Mouse (Mus musculus) CH12.LX (cell line): ENCODE measurements at regions not wholly inside any gene's neighbourhood (a gene's known extent, or its start where the extent isn't known, plus 50 kb on each side); places are given as distances from the start of the nearest gene placed in this dataset.
"Not testable (repeated sequence)": the region's sequence is repeated elsewhere in the genome, so short reads cannot be mapped to it uniquely, and the experiment has no call there.

Experiments used
- DNase-seq: peaks from one replicate; pipeline ENCODE4 v3.0.0-alpha.2; 2013; ENCODE audit errors: extremely low read depth
- H3K27ac ChIP-seq: 2 replicates; pipeline ENCODE4 v1.5.1; 2012; ENCODE audit warnings: low read depth, mild to moderate bottlenecking, control low read depth, moderate library complexity; ENCODE audit not compliant: insufficient read depth
- H3K27me3 ChIP-seq: replicated peaks from 2 replicates; pipeline ENCODE3; 2012; ENCODE audit warnings: inconsistent platforms
- H3K36me3 ChIP-seq, 2 experiments: replicated peaks in 1 of 2; 2 replicates each; pipeline versions ENCODE3 to v1.6.1; 2012; ENCODE audit warnings: inconsistent platforms in 1 of 2, low read length in 1 of 2, mild to moderate bottlenecking in 1 of 2, mixed read lengths in 1 of 2, moderate library complexity in 1 of 2; ENCODE audit not compliant: control insufficient read depth in 1 of 2, insufficient read depth in 1 of 2
- H3K4me1 ChIP-seq, 2 experiments: 2 replicates each; pipeline ENCODE4 v1.6.1; 2012; ENCODE audit warnings: inconsistent platforms in 1 of 2, moderate library complexity in 1 of 2; ENCODE audit not compliant: insufficient read depth in 2 of 2, control insufficient read depth in 1 of 2
- H3K4me2 ChIP-seq: 2 replicates; pipeline ENCODE4 v1.6.1; 2012; ENCODE audit warnings: low read depth, mild to moderate bottlenecking, control low read depth; ENCODE audit not compliant: poor library complexity, insufficient read depth, severe bottlenecking
- H3K4me3 ChIP-seq, 3 experiments: fragments of 150-350 bp in 1 of 3; sonication (generic) in 1 of 3; replicated peaks in 1 of 3; 2 replicates each; pipeline versions ENCODE3 to v1.5.1; 2011 to 2012; ENCODE audit warnings: low read depth in 2 of 3, low read length in 2 of 3, mild to moderate bottlenecking in 2 of 3, moderate library complexity in 2 of 3, control low read depth in 1 of 3, improper control_type of control experiment in 1 of 3, inconsistent platforms in 1 of 3, mixed read lengths in 1 of 3; ENCODE audit not compliant: poor library complexity in 1 of 3
- H3K79me2 ChIP-seq: replicated peaks from 2 replicates; pipeline ENCODE4 v1.6.1; 2012; ENCODE audit warnings: mild to moderate bottlenecking, moderate library complexity; ENCODE audit not compliant: control insufficient read depth, poor library complexity, insufficient read depth, severe bottlenecking; ENCODE audit errors: extremely low read depth
- H3K9ac ChIP-seq: 2 replicates; pipeline ENCODE4 v1.6.1; 2012; ENCODE audit warnings: low read depth, mild to moderate bottlenecking, control low read depth, moderate library complexity; ENCODE audit not compliant: insufficient read depth
- H3K9me3 ChIP-seq: replicated peaks from 2 replicates; pipeline ENCODE3; 2012; ENCODE audit warnings: low read length, inconsistent platforms, mixed read lengths
- CTCF ChIP-seq, 2 experiments: IDR thresholded peaks in 1 of 2; conservative IDR thresholded peaks in 1 of 2; 2 replicates each; pipeline ENCODE4 v1.5.1; 2011 to 2012; ENCODE audit warnings: low read depth in 2 of 2, low read length in 2 of 2, improper control_type of control experiment in 1 of 2, inconsistent platforms in 1 of 2, mild to moderate bottlenecking in 1 of 2, moderate library complexity in 1 of 2
- E2F4 ChIP-seq: IDR thresholded peaks from 2 replicates; pipeline ENCODE4 v1.6.1; 2011; ENCODE audit warnings: low read depth, low read length, improper control_type of control experiment; ENCODE audit not compliant: insufficient replicate concordance
- ETS1 ChIP-seq: conservative IDR thresholded peaks from 2 replicates; pipeline ENCODE4 v1.6.1; 2012; ENCODE audit warnings: low read depth, mild to moderate bottlenecking, inconsistent platforms, low read length, improper control_type of control experiment, moderate library complexity
- HCFC1 ChIP-seq: IDR thresholded peaks from 2 replicates; pipeline ENCODE4 v1.6.1; 2012; ENCODE audit warnings: low read depth, mild to moderate bottlenecking, inconsistent platforms, low read length, improper control_type of control experiment
- JUN ChIP-seq: IDR thresholded peaks from 2 replicates; pipeline ENCODE4 v1.6.1; 2011; ENCODE audit warnings: low read depth, mild to moderate bottlenecking, low read length, improper control_type of control experiment, moderate library complexity; ENCODE audit not compliant: insufficient read depth
- JUND ChIP-seq: conservative IDR thresholded peaks from 2 replicates; pipeline ENCODE4 v1.6.1; 2011; ENCODE audit warnings: low read depth, low read length, improper control_type of control experiment
- MAFK ChIP-seq: IDR thresholded peaks from 2 replicates; pipeline ENCODE4 v1.6.1; 2011; ENCODE audit warnings: low read length, improper control_type of control experiment; ENCODE audit not compliant: insufficient replicate concordance
- MXI1 ChIP-seq: IDR thresholded peaks from 2 replicates; pipeline ENCODE4 v1.6.1; 2011; ENCODE audit warnings: mild to moderate bottlenecking, low read depth, low read length, improper control_type of control experiment
- MYC ChIP-seq: IDR thresholded peaks from 2 replicates; pipeline ENCODE4 v1.6.1; 2011; ENCODE audit warnings: low read depth, mild to moderate bottlenecking, improper control_type of control experiment, low read length
- NELFE ChIP-seq: IDR thresholded peaks from 2 replicates; pipeline ENCODE4 v1.6.1; 2011; ENCODE audit warnings: low read depth, low read length, improper control_type of control experiment
- RAD21 ChIP-seq: IDR thresholded peaks from 2 replicates; pipeline ENCODE4 v1.6.1; 2011; ENCODE audit warnings: low read depth, mild to moderate bottlenecking, low read length, improper control_type of control experiment, moderate library complexity
- TBP ChIP-seq: conservative IDR thresholded peaks from 2 replicates; pipeline ENCODE4 v1.6.1; 2011; ENCODE audit warnings: low read depth, low read length, improper control_type of control experiment
- UBTF ChIP-seq: IDR thresholded peaks from 2 replicates; pipeline ENCODE4 v1.6.1; 2012; ENCODE audit warnings: low read depth, mild to moderate bottlenecking, inconsistent platforms, low read length, improper control_type of control experiment, moderate library complexity
- USF2 ChIP-seq: conservative IDR thresholded peaks from 2 replicates; pipeline ENCODE4 v1.6.1; 2011; ENCODE audit warnings: low read depth, low read length, improper control_type of control experiment
- ZKSCAN1 ChIP-seq: IDR thresholded peaks from 2 replicates; pipeline ENCODE4 v1.6.1; 2012; ENCODE audit warnings: low read depth, inconsistent platforms, low read length, improper control_type of control experiment, borderline replicate concordance
- ZMIZ1 ChIP-seq: IDR thresholded peaks from 2 replicates; pipeline ENCODE4 v1.6.1; 2012; ENCODE audit warnings: low read depth, mild to moderate bottlenecking, inconsistent platforms, low read length, improper control_type of control experiment
- dilution Hi-C: fragments of 300-500 bp; cut with MboI; formaldehyde crosslinking; loops from 2 replicates; pipeline ENCODE4 v1.14.3; 2020; ENCODE audit warnings: low sequenced_read_pairs; ENCODE audit not compliant: extremely low pct_unique_long_range_greater_than_20kb, extremely low pct_ligation_motif_present
- in situ Hi-C: fragments of 300-500 bp; cut with MboI; formaldehyde crosslinking; loops from 3 replicates; pipeline ENCODE4 v1.14.3; 2019; ENCODE audit warnings: low sequenced_read_pairs, low pct_ligation_motif_present, low pct_unique_long_range_greater_than_20kb, mixed read lengths

DNA sequence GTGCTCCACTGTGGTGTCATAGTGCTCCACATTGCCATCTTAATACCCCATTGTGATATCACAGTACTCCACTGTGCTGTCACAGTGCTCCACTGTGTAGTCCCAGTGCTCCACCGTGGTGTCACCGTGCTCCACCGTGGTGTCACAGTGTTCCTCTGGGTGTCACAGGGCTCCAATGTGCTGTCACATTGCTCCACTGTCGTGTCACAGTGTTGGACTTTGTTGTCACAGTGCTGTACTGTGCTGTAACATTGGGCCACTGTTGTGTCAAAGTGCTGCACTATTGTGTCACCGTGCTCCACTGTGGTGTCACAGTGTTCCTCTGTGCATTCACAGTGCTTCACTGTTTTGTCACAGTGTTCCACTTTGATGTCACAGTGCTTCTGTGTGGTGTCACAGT, 64.6 kb upstream of the Trpm1 start:
- no peaks in the 10 kb centered on the region for H3K79me2 ChIP-seq
- H3K36me3 ChIP-seq, result no peaks in the 10 kb centered on the region
- no peak overlapping the region for H3K4me2 ChIP-seq
- H3K4me3 ChIP-seq, result no peak overlapping the region
- no peak overlapping the region for H3K9ac ChIP-seq
- H3K4me1 ChIP-seq, result peaks cover 0 to 2% of the 10 kb centered on the region in 2 experiments; a peak in 1 of 4 replicates
- no peak for TF ChIP-seq JUN
- no peak for TF ChIP-seq MXI1
- TF ChIP-seq E2F4, result no peak
- no peak for TF ChIP-seq TBP
- TF ChIP-seq ETS1, result no peak
- H3K9me3 ChIP-seq, result peaks cover 2% of the 10 kb centered on the region
- H3K27me3 ChIP-seq, result no peaks in the 10 kb centered on the region
- no peak overlapping the region for H3K27ac ChIP-seq
- DNase-seq, result no peak
- dilution Hi-C loops (no loop called here), in situ Hi-C loops (no loop called here)

DNA sequence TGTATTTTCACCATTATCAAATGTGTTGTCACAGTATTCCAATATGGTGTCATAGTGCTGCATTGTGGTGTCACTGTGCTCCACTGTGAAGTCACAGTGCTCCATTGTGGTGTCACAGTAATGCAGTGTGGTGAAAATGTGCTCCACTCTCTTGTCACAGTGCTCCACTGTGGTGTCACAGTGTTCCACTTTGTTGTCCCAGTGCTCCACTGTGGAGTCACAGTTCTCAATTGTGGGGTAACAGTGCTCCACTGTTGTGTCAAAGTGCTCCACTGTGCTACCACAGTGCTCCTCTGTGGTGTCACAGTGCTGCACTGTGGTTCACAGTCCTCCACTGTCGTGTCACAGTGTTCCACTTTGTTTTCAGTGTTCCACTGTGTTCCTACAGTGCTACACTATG, 69.7 kb upstream of the Trpm1 start:
- H3K27me3 ChIP-seq, H3K9ac ChIP-seq, H3K79me2 ChIP-seq, H3K4me3 ChIP-seq, H3K4me1 ChIP-seq, H3K4me2 ChIP-seq, in situ Hi-C loops, DNase-seq, H3K9me3 ChIP-seq, H3K36me3 ChIP-seq, H3K27ac ChIP-seq, dilution Hi-C loops: not testable (repeated sequence)

DNA sequence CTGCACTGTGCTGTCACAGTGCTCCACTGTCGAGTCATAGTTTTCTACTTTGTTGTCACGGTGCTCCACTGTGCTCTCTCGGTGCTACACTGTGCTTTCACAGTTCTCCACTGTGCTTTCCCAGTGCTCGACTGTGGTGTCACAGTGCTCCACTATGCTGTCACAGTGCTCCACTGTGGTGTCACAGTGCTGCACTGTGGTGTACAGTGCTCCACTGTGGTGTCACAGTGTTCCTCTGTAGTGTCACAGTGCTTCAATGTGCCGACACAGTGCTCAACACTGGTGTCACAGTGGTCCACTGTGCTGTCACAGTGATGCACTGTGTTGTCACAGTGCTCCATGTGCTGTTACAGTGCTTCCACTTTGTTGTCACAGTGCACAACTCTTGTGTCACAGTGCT, 71.0 kb upstream of the Trpm1 start:
- H3K4me2 ChIP-seq, result no peak overlapping the region
- no peak for DNase-seq
- dilution Hi-C loops (no loop called here), in situ Hi-C loops (no loop called here)
- H3K4me1 ChIP-seq, result peaks cover 0 to 6% of the 10 kb centered on the region in 2 experiments; a peak in 1 of 4 replicates
- H3K9me3 ChIP-seq, result peaks cover 3% of the 10 kb centered on the region
- TF ChIP-seq JUND (no peak), ZKSCAN1 (no peak), RAD21 (no peak), MYC (no peak), HCFC1 (no peak), MAFK (no peak), UBTF (no peak), E2F4 (no peak), USF2 (no peak), CTCF (conservative IDR thresholded peaks at IDR 0.05 in 1 of 2, IDR thresholded peaks at IDR 0.05 in 1 of 2; ENCODE audit: low read depth in 2 of 2, low read length in 2 of 2) (no peak), ZMIZ1 (no peak), NELFE (no peak), MXI1 (no peak)
- no peaks in the 10 kb centered on the region for H3K27me3 ChIP-seq
- no peaks in the 10 kb centered on the region for H3K79me2 ChIP-seq
- no peaks in the 10 kb centered on the region for H3K36me3 ChIP-seq
- no peak overlapping the region for H3K27ac ChIP-seq
- H3K9ac ChIP-seq, result no peak overlapping the region
- H3K4me3 ChIP-seq, result no peak overlapping the region
